Mouse (Mus musculus) layer of hippocampus, postnatal 10 days (tissue): Measurements from ENCODE around the gene Enpp7. TPM values are rescaled to one million over a fixed set of nuclear protein-coding genes. Genes with fewer than 3 reads are reported as not detected.

ENCODE experiments used
- DNase-seq, 2 experiments: peaks; one replicate each; pipeline ENCODE4 v3.0.0; 2021; ENCODE audit warnings: low spot score in 2 of 2
- long read RNA-seq: library from polyadenylated mRNA; stranded (forward); transcript quantifications from one replicate; pipeline ENCODE4 v2.0.0, GENCODE M21; 2023
- total RNA-seq, 2 experiments: library from RNA; stranded (reverse); gene quantifications; 2 replicates each; pipeline ENCODE4 v1.2.3; 2021

The Enpp7 gene
- not detected for total RNA-seq
- long read RNA-seq = 0 reads

GRCm38 (mm10) chr11:118987999-118988398 lies at the start of gene Enpp7:
TSS of gene Enpp7 (plus strand) at chr11:118988188.
- DNase-seq = no peak

GRCm38 (mm10) chr11:118939731-118940130 lies 48.3 kb upstream of the Enpp7 start:
- DNase-seq = no peak

GRCm38 (mm10) chr11:118940539-118940938 lies 47.4 kb upstream of the Enpp7 start:
- peak; percentile 75 to 84 for DNase-seq

- DNase-seq = no peak
Observed at GRCm38 (mm10) chr11:118941268-118941667, 46.7 kb upstream of the Enpp7 start.

- no peak for DNase-seq
Observed at GRCm38 (mm10) chr11:118945868-118946267, 42.1 kb upstream of the Enpp7 start.

- DNase-seq = no peak
Observed at GRCm38 (mm10) chr11:118955016-118955415, 33.0 kb upstream of the Enpp7 start.

- peak; percentile 72 to 81 for DNase-seq
Observed at GRCm38 (mm10) chr11:118957070-118957471, 30.9 kb upstream of the Enpp7 start.

- DNase-seq = peak in 1 of 2 experiments; percentile 51
Observed at GRCm38 (mm10) chr11:118960649-118961048, 27.3 kb upstream of the Enpp7 start.

- DNase-seq = no peak
Observed at GRCm38 (mm10) chr11:118962478-118962877, 25.5 kb upstream of the Enpp7 start.

GRCm38 (mm10) chr11:118963926-118964325 lies 24.1 kb upstream of the Enpp7 start:
- peak in 1 of 2 experiments; percentile 38 for DNase-seq

GRCm38 (mm10) chr11:118965078-118965477 lies 22.9 kb upstream of the Enpp7 start:
- no peak for DNase-seq

GRCm38 (mm10) chr11:118971470-118972034 lies 16.4 kb upstream of the Enpp7 start:
- DNase-seq = peak; percentile 43 to 68

GRCm38 (mm10) chr11:118972431-118973377 lies 15.3 kb upstream of the Enpp7 start:
- DNase-seq = peak; percentile 46 to 60

- no peak for DNase-seq
Observed at GRCm38 (mm10) chr11:118974340-118974739, 13.6 kb upstream of the Enpp7 start.

GRCm38 (mm10) chr11:118975427-118975826 lies 12.6 kb upstream of the Enpp7 start:
- DNase-seq = peak; percentile 83 to 85

- peak in 1 of 2 experiments; percentile 32 for DNase-seq
Observed at GRCm38 (mm10) chr11:118975917-118976316, 12.1 kb upstream of the Enpp7 start.

GRCm38 (mm10) chr11:118980388-118980787 lies 7.6 kb upstream of the Enpp7 start:
- no peak for DNase-seq

GRCm38 (mm10) chr11:118981012-118981776 lies 6.8 kb upstream of the Enpp7 start:
- no peak for DNase-seq

GRCm38 (mm10) chr11:118982593-118983113 lies 5.3 kb upstream of the Enpp7 start:
- DNase-seq = no peak

GRCm38 (mm10) chr11:118985571-118985970 lies 2.4 kb upstream of the Enpp7 start:
- no peak for DNase-seq

GRCm38 (mm10) chr11:118992781-118993180 lies 4.8 kb downstream of the Enpp7 start:
- DNase-seq = no peak
